Mouse (Mus musculus) olfactory bulb, adult 2 months (tissue): ENCODE data around the gene Atp10a.

Experiments used
- CTCF ChIP-seq: fragments of 200-500 bp; IDR thresholded peaks from 2 replicates; pipeline ENCODE4 v1.5.1; 2012; ENCODE audit warnings: low read depth, mild to moderate bottlenecking, low read length, moderate library complexity; ENCODE audit not compliant: insufficient read depth
- POLR2A ChIP-seq: fragments of 200-500 bp; IDR thresholded peaks from 2 replicates; pipeline ENCODE4 v1.6.1; 2012; ENCODE audit warnings: mild to moderate bottlenecking, low read depth, low read length, moderate library complexity; ENCODE audit not compliant: insufficient read depth

DNA sequence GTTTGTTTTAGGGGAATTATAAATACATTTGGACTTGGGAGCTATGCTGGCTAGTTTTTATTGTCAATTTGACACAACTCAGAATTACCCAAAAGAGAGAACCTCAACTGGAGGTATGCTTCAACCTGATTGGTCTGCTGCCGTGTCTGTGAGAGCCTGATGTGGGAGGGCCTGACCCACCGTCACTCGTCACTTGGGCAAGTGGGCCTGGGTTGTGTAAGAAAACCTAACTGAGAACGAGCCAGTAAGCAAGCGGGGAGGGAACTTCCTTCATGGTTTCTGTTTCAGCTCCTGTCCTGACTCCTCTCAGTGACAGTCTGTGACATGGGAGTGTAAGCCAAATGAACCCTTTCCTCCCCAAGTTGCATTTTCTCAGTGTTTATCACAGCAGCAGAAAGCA lies 30.6 kb downstream of the Atp10a start:
- TF ChIP-seq CTCF (no peak), POLR2A (no peak)
